Mouse (Mus musculus): ENCODE data around the gene Aldh3a1.

Aldh3a1 gene

DNA sequence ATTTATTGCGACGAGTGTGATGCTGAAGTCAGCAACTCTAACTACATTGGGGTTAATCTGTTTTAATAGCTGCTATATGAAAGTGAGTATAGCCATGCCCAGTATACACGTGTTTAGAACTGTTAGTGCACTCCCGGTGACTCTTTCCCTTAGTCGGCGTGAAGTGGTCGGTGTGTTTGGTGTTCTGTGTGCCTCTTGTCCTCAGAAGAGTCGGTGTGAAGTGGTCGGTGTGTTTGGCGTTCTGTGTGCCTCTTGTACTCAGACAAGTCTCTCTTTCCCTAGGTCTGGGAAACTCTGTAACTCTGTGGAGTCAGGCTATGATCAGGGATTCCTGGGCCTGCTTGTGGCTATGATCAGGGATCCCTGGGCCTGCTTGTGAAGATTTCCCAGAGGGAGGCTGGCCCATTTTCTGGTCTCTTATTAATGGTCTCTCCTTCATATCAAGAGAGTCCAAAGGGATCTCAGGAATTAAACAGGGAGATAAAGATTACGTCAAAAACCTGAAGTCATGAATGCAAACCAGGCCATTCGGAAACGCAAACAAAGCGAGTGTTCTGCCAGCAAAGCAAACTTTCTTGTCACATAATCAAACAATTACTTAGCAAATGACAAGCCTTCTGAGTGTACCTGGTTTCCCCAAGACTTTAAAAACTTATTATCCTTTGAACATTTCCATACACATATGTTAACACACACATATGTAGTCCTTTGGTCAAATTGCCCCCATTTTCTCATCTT, 10.6 kb upstream of the Aldh3a1 start:
- no peak for DNase-seq (ENCODE audit: low spot score in 2 of 2)

DNA sequence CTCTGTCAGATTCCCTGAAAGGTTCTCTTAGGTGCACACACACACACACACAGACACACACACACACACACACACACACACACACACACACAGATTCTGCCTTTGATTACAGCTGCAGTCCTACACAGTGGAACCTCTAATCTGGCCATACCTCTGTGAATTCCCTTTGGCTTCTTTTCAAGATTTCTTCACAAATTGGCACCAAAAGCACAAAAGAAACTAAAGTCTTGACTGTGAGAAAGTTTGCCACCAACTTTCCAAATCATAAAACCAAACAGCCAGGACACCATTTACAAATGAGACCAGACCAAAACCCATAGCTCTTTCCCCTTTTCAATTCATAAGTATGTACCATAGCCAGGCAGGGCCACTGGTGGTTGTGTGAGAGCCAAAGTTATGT, 9.4 kb upstream of the Aldh3a1 start:
- DNase-seq (ENCODE audit: low spot score in 2 of 2): no peak

DNA sequence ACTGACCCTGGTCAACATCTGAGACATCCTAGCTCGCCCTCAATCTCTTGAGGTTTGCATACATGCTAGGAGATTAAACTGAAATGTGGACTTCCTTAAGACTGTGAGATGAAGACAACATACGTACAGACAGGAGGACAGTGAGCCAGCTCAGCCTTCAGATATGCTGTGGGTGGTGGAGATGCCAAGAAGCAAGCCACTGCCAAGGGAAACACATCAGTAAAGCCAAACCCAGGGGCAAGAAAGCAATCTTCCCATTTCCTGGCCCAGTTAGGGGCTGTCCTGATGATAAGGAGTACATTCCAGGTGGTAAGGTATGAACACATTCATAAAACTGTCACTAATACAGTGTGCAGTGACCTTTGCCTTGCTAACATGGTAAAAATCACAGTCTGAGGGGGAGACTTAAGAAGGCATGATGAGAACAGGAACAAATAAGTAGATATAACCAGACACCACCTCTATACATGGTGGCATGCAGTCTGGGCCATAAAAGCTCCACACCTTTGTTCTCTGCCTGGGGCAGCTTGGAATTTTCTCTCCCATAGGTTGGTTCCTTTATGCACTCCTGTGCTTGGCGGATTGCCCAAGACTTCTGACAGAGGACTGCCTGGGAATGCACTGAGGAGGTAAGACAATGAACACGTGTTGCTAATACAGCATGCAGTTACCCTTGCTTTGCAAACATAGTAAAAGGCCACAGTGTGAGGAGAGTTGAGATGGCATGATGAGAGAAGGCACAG, 7.5 kb upstream of the Aldh3a1 start:
- DNase-seq (ENCODE audit: low spot score in 2 of 2): no peak

DNA sequence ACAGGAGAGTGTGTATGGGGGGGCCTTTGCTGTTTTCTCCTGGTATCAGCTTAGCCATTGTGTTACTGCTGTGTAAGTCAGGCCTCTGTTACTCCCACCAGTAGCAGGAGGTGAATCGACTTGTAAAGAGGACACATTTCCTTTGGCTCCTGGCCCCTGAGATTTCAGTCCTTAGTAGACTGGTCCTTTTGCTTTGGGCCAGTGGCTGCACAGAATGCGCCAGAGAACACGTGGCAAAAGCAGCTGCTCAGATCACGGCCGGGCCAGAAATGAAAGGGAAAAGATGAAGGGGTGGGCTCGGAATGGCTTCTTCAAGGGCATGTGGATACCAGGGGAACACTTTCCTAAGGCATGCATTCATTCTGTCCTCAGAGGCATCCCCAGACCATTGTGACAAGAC, 5.2 kb upstream of the Aldh3a1 start:
- no peak for DNase-seq (ENCODE audit: low spot score in 2 of 2)

DNA sequence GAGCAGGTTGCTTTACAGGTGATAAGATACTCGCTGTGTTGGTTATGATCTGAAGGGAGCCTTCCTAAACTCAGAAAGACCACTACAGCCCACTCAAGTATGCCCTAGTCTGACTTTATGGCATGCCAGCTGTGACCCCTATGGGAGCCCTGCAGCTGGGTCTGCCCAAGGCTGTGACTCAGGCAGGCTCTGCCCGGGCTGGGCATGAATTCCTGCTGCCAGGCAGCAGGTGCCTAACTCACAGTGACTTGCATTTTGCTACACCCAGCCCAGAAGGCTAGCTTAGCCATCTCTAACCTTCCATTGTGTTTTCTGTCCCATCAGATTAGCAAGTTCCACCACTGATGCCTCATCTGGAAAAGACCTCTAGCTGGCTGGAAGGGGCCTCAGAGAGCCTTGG, 4.5 kb upstream of the Aldh3a1 start:
- DNase-seq (ENCODE audit: low spot score in 2 of 2): no peak

DNA sequence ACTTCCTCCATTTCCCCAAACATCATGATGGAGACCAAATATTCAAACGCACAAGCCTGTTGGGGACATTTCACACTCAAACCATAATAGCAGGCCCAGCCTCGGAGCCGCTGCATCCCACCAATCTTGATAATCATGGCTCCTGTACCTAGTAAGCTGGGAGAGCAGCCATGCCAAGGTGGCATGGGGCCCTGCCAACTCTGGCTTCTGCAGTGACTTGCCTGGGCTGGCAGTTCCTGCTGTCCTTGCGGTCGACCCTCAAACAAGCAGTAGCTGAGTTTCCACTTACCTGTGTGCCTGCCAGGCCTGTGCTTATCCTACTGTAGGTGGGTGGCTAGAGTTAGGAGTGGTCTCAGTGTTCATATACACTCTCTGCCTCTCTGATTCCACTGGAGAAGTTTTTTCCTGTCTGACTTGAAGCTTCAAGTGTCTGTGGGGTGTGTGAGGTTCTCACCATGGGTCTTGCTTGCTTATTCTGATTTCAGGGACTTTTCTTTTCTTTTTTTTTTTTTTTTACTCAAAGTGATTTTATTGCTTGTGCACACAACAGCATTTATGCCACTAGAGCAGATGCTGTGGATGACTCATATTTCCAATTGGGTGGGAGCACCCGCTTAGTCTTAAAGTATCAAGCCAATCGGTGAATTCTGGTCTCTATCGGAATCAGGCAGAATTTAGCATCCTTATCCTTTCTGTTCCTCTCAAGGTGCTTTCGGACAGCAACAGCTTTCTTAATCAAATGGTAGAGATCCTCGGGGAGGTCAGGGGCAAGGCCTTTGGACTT, 2.0 kb upstream of the Aldh3a1 start:
- DNase-seq (ENCODE audit: low spot score in 2 of 2): no peak

DNA sequence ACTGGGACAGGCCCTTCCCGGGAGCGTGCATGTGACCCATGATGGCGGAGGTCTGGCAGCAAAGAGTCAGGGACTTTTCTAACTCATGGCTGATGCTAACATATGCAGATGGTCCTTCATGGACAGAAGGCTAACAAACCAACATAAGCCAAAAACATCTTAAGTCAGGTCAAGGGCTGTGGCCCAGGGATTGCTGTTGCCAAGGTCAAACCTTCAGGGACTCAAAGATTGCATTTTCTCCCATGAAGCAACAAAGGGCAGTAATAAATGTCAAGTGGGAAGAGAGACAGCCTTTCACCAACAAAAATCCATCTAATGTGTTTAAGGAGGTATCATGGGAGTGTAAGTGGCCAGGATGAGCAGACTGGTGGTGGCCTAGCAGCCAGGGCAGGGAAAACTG, 1.2 kb upstream of the Aldh3a1 start:
- DNase-seq (ENCODE audit: low spot score in 2 of 2): no peak

DNA sequence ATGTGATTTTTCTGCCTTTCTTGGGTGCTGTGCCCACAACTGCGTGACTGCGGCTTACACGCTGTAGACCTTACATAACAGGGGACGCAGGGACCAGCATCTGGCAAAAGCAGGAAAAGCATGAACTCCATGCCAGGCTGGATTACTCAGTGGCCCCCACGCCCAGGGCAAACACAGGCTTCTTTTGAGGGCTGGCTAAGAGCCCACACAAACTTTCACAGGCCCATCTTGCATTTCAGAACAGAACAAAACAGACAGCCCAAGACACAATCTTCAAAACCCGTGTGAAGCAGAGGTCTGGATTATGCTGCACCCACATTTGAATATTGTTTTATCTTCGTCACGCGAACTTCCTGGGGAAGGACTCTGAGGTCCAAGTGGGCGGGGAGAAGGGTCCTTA, 979 bp downstream of the Aldh3a1 start:
- no peak for DNase-seq (ENCODE audit: low spot score in 2 of 2)

DNA sequence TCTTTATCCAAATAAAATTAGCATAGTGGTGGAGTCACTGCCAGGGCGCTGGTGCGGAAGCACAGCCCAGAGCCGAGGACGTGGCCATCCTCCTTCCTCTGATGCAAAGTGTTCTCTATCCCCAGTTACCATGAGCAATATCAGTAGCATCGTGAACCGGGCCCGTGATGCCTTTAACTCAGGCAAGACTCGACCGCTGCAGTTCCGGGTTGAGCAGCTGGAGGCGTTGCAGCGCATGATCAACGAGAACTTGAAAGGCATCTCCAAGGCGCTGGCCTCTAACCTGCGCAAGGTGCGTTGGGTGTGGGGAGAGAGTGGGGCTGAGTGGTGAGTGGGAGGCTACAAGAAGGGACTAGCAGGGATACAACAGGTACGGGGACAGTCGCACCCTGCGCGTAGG, 4.8 kb downstream of the Aldh3a1 start:
- no peak for DNase-seq (ENCODE audit: low spot score in 2 of 2)

DNA sequence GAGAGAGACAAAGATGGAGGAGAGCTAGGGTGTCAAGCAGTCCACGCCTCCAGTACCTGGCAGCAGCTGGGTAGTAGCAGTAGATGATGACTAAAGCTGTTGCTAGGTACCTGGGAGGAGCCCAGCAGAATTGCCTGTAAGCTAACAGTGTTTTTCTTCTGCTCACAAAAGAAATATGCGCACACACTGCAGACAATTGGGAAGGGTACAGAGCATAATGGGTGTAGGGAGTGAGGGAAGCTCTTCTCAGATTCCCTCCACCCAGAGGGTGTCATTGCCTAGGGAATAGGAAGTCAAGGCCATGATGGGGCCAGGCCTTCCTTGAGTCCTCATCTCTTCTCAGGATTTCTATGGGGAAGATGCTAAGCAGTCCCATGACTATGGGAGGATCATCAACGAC, 8.6 kb downstream of the Aldh3a1 start:
- no peak for DNase-seq (ENCODE audit: low spot score in 2 of 2)

DNA sequence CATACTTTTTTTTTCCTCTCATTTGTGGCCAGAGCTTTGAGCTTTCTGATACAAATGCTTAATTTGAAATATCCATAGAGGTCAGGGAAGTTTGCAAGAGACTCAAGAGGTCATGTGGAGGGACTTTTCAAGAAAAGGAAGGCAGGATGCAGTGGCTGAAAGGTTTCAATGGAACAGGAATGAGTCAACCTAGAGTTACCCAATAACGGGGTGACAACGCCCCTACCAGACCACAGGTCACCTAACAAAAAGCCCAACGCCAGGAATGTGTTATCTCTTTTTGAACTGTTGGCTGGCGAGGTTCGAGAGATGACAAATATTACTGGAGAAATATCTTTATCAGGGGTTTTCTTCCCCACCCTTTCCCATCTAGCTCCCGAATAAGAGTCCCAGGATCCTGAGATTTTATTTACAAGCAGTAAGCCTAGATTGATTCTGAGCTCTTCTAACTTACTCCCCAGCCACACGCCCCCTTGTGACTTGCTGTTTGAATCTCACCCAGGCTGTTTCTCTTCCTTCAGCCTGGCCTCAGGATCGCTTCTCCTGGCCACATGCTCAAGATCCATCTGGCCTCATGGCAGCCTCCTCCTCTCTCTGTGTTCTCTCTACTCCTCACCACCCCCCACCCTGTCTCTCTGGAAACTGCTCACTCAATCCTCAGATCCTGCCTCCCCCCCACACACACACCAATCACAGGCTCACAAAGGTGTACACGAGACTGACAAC, 13.0 kb downstream of the Aldh3a1 start:
- DNase-seq (ENCODE audit: low spot score in 2 of 2): no peak

DNA sequence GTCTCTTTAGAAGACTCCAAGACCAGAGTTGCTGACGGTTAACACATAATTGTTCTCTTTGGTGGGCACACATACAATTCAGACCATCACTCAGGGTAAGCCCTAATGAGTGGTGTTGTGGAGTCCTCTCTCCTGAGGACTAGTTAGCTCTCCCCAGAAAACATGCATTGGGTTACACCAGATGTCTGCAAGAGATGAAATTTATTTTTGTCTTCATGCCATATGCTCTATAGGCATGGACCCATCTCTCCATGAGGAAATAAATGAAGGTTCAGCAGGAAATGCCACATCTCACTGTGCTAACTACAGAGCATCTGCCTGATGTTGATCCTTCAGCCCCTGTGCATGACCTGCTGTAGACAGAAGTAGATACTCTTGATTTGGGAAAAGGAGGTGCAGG, 14.7 kb downstream of the Aldh3a1 start:
- DNase-seq (ENCODE audit: low spot score in 2 of 2): no peak

DNA sequence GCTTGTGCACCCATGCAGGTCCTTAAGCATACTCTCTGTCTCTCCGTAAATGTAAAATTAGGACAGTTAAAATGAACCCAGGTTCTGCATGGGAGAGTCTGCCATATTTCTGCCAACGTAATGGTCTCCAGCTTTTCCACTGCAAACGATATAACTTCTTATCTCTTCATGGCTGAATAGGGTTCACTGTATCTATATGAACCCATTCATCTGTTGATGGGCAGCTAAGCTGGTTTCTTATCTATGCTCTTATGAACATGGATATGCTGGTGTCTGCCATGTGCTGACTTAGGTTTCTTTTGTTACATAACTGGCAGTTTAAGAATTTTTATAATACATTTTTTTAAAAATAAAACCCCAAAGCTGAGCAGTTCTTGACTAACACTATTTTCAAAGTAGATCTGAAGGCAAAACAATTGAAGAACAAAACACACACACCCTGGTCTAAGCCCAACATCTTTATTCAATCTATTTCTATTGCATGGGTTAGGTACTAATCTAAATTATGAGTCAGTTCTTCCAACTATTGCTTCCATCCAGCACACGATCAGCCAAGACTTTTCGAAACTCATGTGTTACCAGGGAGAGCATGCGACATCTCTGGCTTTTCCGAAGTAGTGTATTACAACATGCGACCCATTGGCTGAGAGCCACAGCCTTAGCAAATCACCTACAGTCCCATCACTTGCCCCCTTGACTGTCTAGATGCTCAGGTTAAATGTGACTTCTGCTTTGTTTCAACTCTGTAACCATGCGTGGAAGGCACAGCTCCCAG, 15.8 kb downstream of the Aldh3a1 start:
- DNase-seq (ENCODE audit: low spot score in 2 of 2): no peak

DNA sequence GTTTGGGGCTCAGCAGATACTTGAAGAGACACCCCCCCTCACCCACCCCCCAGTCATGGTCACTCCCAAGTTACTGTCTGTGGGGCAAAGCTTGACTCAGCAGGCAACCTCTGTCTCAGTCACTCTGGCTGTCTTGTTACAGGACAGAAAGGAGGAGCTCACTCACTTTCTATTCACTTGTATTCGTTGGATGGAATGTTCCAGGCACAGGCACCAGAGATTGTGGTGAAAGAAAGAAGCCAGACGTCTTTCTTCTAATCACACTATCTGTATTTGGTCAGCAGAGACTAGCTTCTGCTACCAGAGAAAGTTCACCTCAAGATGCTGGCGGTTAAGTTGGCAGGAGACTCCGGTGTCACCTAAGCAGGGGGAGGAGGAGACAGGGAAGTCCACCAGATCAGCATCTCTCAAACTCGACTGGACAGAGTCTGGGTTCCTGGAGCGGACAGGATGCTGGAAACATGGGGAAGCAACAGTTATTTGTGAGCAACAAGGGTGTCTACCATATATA, 17.0 kb downstream of the Aldh3a1 start:
- DNase-seq (ENCODE audit: low spot score in 2 of 2): no peak

DNA sequence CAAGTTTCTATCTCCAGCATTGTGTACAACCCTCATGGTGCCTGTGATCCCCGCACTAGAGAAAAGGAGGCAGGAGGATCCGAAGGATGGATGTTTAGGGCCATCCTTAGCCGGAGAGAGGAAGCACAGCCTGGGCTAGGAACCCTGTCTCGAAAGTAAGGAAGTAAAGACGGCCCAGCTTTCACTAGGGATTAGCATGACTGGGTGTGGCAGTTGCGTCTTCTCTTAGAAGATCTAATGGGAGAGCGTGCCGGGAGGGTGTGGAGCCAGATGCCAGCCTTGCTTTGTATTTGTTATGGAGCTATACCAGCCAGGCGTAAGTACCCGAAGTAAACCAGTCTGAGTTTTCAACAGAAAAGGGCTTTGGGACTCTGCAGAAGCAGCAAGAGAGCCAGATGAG, 17.6 kb downstream of the Aldh3a1 start:
- DNase-seq (ENCODE audit: low spot score in 2 of 2): no peak

DNA sequence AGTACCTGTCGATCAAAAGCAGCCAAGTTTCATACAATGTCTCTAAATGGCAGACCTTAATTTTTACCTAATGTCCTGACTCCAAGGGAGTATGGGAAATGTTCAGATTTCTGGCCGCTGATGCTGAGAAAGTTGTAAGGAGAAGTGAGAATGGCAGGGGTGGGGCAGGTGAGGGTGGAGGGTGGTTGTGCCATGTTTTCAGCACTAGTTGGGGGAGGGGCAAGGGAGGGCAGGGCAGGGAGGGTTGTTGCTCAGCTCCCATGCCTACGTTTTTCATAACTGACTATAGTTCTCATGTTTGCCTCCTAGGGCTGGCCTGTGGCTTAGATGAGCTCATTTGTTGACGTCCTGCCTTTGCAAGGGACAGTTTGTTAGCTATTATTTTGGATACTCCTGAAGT, 18.2 kb downstream of the Aldh3a1 start:
- no peak for DNase-seq (ENCODE audit: low spot score in 2 of 2)

DNA sequence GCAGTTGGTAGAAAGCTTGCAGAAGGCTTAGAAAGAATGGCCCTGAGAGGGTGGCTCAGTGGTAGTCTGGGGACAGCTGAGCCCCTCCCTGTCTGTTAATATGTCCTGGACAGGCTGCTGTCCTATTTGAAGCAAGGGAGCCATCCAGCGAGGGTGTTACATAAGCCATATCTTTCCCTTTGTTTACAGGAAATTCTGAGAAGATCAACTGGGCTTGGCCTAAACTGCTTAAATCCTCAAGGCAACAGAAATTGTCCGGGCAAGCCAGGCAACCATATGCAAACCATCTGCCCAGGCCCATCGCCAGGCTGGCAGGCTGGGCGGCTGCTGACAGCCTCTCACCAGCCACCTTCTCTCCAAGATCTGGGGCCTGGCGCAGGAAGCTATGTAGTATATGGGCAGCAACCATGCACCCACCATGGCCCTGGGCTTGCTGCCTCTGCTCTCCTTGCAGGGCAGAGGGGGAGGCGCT, 18.6 kb downstream of the Aldh3a1 start:
- no peak for DNase-seq (ENCODE audit: low spot score in 2 of 2)

DNA sequence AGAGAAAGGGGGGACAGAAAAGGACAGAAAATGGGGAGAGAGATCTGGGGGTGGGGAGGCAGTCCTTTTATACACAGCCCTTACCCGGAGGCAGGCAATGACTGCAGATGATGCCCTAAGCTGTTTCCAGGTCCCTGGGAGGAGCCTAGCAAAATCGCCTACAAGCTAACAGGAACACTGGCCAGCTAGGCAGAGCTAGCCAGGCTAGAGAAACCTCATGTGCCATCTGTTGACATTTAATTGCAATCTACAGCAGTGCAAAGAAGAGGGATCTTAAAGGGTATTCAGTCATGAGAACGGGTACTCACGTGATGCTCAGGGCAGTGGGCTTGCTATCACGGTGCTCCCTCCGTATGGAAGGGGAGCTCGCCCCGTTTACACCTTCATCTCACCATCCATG, 20.5 kb downstream of the Aldh3a1 start:
- no peak for DNase-seq (ENCODE audit: low spot score in 2 of 2)

DNA sequence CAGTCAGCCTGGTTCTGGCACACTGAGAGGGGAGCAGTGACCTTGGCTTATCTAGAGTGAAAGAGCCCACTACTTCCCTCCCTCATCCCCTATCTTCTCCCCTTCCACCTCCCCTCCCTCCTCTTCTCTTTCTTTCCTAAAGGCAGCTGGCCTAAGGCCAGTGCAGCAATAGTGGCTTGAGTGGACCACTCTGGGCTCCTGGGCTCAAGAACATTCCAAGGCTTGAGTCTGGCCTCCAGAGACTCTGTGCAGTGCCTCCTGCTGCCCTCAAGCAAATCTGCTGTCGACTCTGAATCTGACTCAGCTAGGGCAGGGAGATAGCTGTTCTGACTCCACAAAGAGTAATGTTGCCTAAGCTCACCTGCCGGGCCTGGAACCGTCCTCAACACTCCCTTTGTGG, 21.1 kb downstream of the Aldh3a1 start:
- DNase-seq (ENCODE audit: low spot score in 2 of 2): no peak

DNA sequence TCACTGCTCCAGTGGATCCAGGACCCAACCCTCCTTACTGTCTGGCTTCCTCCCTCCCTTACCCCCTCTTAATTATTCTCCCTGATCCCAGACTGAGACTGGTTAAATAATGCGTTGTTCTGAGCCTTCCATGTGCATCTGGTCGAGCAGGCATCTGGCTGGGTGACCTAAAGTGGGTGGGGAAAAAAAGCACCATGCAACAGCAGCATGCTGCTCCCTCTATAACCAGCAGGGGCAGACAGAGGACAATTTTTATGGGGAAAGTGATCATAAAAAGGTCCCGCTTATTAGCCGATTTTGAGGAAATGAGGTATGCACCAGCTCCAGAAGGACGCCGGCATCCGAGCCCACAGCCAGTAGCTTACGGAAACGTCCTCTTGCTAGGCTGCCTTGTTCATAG, 24.0 kb downstream of the Aldh3a1 start:
- DNase-seq (ENCODE audit: low spot score in 2 of 2): peak in 1 of 2 experiments; percentile 17

DNA sequence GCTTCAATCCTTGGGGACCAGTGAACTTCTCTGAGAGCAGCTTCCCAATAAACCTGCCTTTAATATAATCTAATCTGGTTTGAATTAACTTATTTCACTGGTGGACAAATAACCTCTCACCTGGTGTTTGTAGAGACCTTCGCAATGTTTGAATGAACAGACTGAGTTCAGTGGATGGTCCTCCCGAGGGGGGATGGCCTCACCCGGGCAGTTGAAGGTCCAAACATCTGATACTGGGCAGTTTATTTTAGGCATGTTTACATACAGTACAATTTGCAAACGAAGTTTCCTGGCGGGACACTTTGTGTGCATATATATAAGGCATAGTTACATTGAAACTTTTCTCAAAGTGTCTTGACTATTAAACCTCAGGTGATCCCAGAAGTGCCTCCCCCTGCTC, 26.8 kb downstream of the Aldh3a1 start:
- DNase-seq (ENCODE audit: low spot score in 2 of 2): no peak
